Mouse (Mus musculus) stomach, postnatal 0 days (tissue): ENCODE measurements at regions not wholly inside any gene's neighbourhood (a gene's known extent, or its start where the extent isn't known, plus 50 kb on each side); places are given as distances from the start of the nearest gene placed in this dataset.

Source experiments
- CTCF ChIP-seq: IDR thresholded peaks from 2 replicates; pipeline ENCODE4 v1.5.1; 2016; ENCODE audit warnings: antibody characterized with exemption, low read depth, mild to moderate bottlenecking, moderate library complexity
- EP300 ChIP-seq: optimal IDR thresholded peaks from 2 replicates; pipeline ENCODE3; 2016; ENCODE audit warnings: antibody characterized with exemption

- TF ChIP-seq CTCF, result no peak
- TF ChIP-seq EP300, result no peak
Measured at GRCm38 (mm10) chr3:147835716-147836115, 983.5 kb downstream of the Ttll7 start.
